Mouse (Mus musculus) thymus, postnatal 10 days (tissue): ENCODE results near the gene Ldb3.

ENCODE experiments used
- DNase-seq, 2 experiments: peaks; one replicate each; pipeline ENCODE4 v3.0.0; 2021; ENCODE audit warnings: low spot score in 2 of 2

Gene Ldb3

GRCm38 (mm10) chr14:34588498-34588897 lies at the start of gene Ldb3:
TSS of gene Ldb3 (minus strand) at chr14:34588682.
- DNase-seq, result no peak

- no peak for DNase-seq
These were observed 47.2 kb upstream of the Ldb3 start for GRCm38 (mm10) chr14:34635721-34636120.

- DNase-seq, result no peak
These were observed 46.7 kb upstream of the Ldb3 start for GRCm38 (mm10) chr14:34635192-34635591.

GRCm38 (mm10) chr14:34632722-34633448 lies 44.4 kb upstream of the Ldb3 start:
- no peak for DNase-seq

GRCm38 (mm10) chr14:34626824-34627223 lies 38.3 kb upstream of the Ldb3 start:
- DNase-seq, result no peak

GRCm38 (mm10) chr14:34623531-34624210 lies 35.2 kb upstream of the Ldb3 start:
- DNase-seq, result no peak

- DNase-seq, result no peak
These were observed 34.6 kb upstream of the Ldb3 start for GRCm38 (mm10) chr14:34623074-34623473.

- peak; percentile 38 to 73 for DNase-seq
These were observed 32.3 kb upstream of the Ldb3 start for GRCm38 (mm10) chr14:34620611-34621376.

GRCm38 (mm10) chr14:34618808-34619207 lies 30.3 kb upstream of the Ldb3 start:
- DNase-seq, result no peak

- DNase-seq, result peak; percentile 86 to 93
These were observed 28.3 kb upstream of the Ldb3 start for GRCm38 (mm10) chr14:34616821-34617220.

- DNase-seq, result no peak
These were observed 27.1 kb upstream of the Ldb3 start for GRCm38 (mm10) chr14:34615625-34616024.

- peak; percentile 29 to 46 for DNase-seq
These were observed 26.6 kb upstream of the Ldb3 start for GRCm38 (mm10) chr14:34615082-34615481.

- DNase-seq, result no peak
These were observed 26.1 kb upstream of the Ldb3 start for GRCm38 (mm10) chr14:34614551-34614950.

- no peak for DNase-seq
These were observed 25.0 kb upstream of the Ldb3 start for GRCm38 (mm10) chr14:34613523-34613922.

GRCm38 (mm10) chr14:34612222-34612621 lies 23.7 kb upstream of the Ldb3 start:
- DNase-seq, result peak; percentile 30 to 50

- no peak for DNase-seq
These were observed 23.1 kb upstream of the Ldb3 start for GRCm38 (mm10) chr14:34611591-34611990.

- no peak for DNase-seq
These were observed 13.4 kb upstream of the Ldb3 start for GRCm38 (mm10) chr14:34601910-34602309.

- no peak for DNase-seq
These were observed 11.5 kb upstream of the Ldb3 start, which contains the start of gene Opn4 for GRCm38 (mm10) chr14:34599941-34600340. TSS of gene Opn4 (minus strand) at chr14:34600142.

- DNase-seq, result no peak
These were observed 7.2 kb upstream of the Ldb3 start for GRCm38 (mm10) chr14:34595596-34596255.

- no peak for DNase-seq
These were observed 3.5 kb upstream of the Ldb3 start for GRCm38 (mm10) chr14:34591741-34592535.
